Mouse (Mus musculus) bone marrow, adult 2 months (tissue): ENCODE data around the gene Cldn22. TPM values are rescaled to one million over a fixed set of nuclear protein-coding genes. Genes with fewer than 3 reads are reported as not detected.

ENCODE experiments used
- H3K27ac ChIP-seq: fragments of 200-500 bp; 2 replicates; pipeline ENCODE4 v1.5.1; 2012; ENCODE audit warnings: low read depth, mild to moderate bottlenecking, control low read depth, inconsistent platforms, low read length; ENCODE audit not compliant: control insufficient read depth, poor library complexity, insufficient read depth
- H3K4me1 ChIP-seq: fragments of 200-500 bp; 2 replicates; pipeline ENCODE4 v1.6.1; 2011; ENCODE audit warnings: low read length; ENCODE audit not compliant: control insufficient read depth, insufficient read depth
- H3K4me3 ChIP-seq: fragments of 200-500 bp; replicated peaks from 2 replicates; pipeline ENCODE3; 2011; ENCODE audit warnings: mild to moderate bottlenecking, low read depth, low read length, control low read depth; ENCODE audit not compliant: control insufficient read depth
- CTCF ChIP-seq: fragments of 200-500 bp; IDR thresholded peaks from 2 replicates; pipeline ENCODE4 v1.5.1; 2011; ENCODE audit warnings: low read length, control low read depth; ENCODE audit not compliant: control insufficient read depth, insufficient read depth
- POLR2A ChIP-seq: fragments of 200-500 bp; IDR thresholded peaks from 2 replicates; pipeline ENCODE4 v1.6.1; 2011; ENCODE audit warnings: low read depth, mild to moderate bottlenecking, control low read depth, low read length, borderline replicate concordance; ENCODE audit not compliant: control insufficient read depth
- WGBS: fragments of 180-500 bp; shearing (Covaris S2); methylation state at CpG from one replicate; pipeline ENCODE4 v1.1.7; 2018; 5-methylcytosine and 5-hydroxymethylcytosine counted together
- polyA plus RNA-seq: library from polyadenylated mRNA; stranded (reverse); fragments of >200 nt; gene quantifications from 2 replicates; pipeline ENCODE4 v1.2.4, GENCODE M21; 2011; ENCODE audit warnings: low replicate concordance; ENCODE audit not compliant: missing spikeins, insufficient read depth, insufficient read length

Gene Cldn22
- polyA plus RNA-seq, 1 experiment: not detected

- no peak overlapping the region for H3K27ac ChIP-seq
- TF ChIP-seq CTCF (no peak), POLR2A (no peak)
- 76% methylated on average over 9 of the region's 9 CpGs for WGBS
- H3K4me3 ChIP-seq: no peak overlapping the region
- no peaks in the 10 kb centered on the region for H3K4me1 ChIP-seq
Measured at GRCm38 (mm10) chr8:47791986-47792385, 32.3 kb upstream of the Cldn22 start.

- Histone ChIP-seq H3K4me1 (no peaks in the 10 kb centered on the region; the same call in 1 of the 2 replicates), H3K4me3 (no peak overlapping the region), H3K27ac (no peak overlapping the region)
- TF ChIP-seq CTCF (no peak), POLR2A (no peak)
- 37% methylated on average over 6 of the region's 6 CpGs for WGBS
Measured at GRCm38 (mm10) chr8:47799438-47799837, 24.8 kb upstream of the Cldn22 start.

- H3K27ac ChIP-seq: no peak overlapping the region
- no peaks in the 10 kb centered on the region; the same call in 1 of the 2 replicates for H3K4me1 ChIP-seq
- 77% methylated on average over 2 of the region's 2 CpGs for WGBS
- TF ChIP-seq POLR2A (no peak), CTCF (no peak)
- no peak overlapping the region for H3K4me3 ChIP-seq
Measured at GRCm38 (mm10) chr8:47802349-47802748, 21.9 kb upstream of the Cldn22 start.

GRCm38 (mm10) chr8:47804262-47804661 lies 20.0 kb upstream of the Cldn22 start:
- no peak overlapping the region for H3K27ac ChIP-seq
- no peak for TF ChIP-seq CTCF
- no peak for TF ChIP-seq POLR2A

GRCm38 (mm10) chr8:47809970-47810665 lies 14.2 kb upstream of the Cldn22 start:
- no peak for TF ChIP-seq POLR2A
- no peak for TF ChIP-seq CTCF
- Histone ChIP-seq H3K4me3 (no peak overlapping the region), H3K27ac (no peak overlapping the region), H3K4me1 (no peaks in the 10 kb centered on the region)
- 80% methylated on average over 14 of the region's 14 CpGs for WGBS

More at GRCm38 (mm10) chr8:47804262-47804661, 20.0 kb upstream of the Cldn22 start:
- H3K4me3 ChIP-seq: no peak overlapping the region
- WGBS: 55% methylated on average over 1 of the region's 1 CpGs
- H3K4me1 ChIP-seq: no peaks in the 10 kb centered on the region; the same call in 1 of the 2 replicates

- Histone ChIP-seq H3K27ac (no peak overlapping the region), H3K4me3 (no peak overlapping the region), H3K4me1 (no peaks in the 10 kb centered on the region)
- TF ChIP-seq CTCF: no peak
- no peak for TF ChIP-seq POLR2A
- WGBS: 86% methylated on average over 7 of the region's 7 CpGs
Measured at GRCm38 (mm10) chr8:47810666-47811015, 13.6 kb upstream of the Cldn22 start.

GRCm38 (mm10) chr8:47811221-47811620 lies 13.1 kb upstream of the Cldn22 start:
- Histone ChIP-seq H3K4me3 (no peak overlapping the region), H3K4me1 (no peaks in the 10 kb centered on the region), H3K27ac (no peak overlapping the region)
- no peak for TF ChIP-seq CTCF
- WGBS: 88% methylated on average over 12 of the region's 12 CpGs

- no peak for TF ChIP-seq CTCF
- TF ChIP-seq POLR2A: no peak
- H3K4me3 ChIP-seq: no peak overlapping the region
- 87% methylated on average over 8 of the region's 8 CpGs for WGBS
- no peaks in the 10 kb centered on the region for H3K4me1 ChIP-seq
- no peak overlapping the region for H3K27ac ChIP-seq
Measured at GRCm38 (mm10) chr8:47819034-47819433, 5.2 kb upstream of the Cldn22 start.

GRCm38 (mm10) chr8:47820914-47821772 lies 3.1 kb upstream of the Cldn22 start:
- Histone ChIP-seq H3K4me3 (no peak overlapping the region), H3K27ac (no peak overlapping the region), H3K4me1 (no peaks in the 10 kb centered on the region)
- WGBS: 81% methylated on average over 20 of the region's 20 CpGs
- TF ChIP-seq POLR2A (no peak), CTCF (no peak)
